Comparison of ENCODE assay signal across 30 mouse cellular contexts in the genomic region with DNA sequence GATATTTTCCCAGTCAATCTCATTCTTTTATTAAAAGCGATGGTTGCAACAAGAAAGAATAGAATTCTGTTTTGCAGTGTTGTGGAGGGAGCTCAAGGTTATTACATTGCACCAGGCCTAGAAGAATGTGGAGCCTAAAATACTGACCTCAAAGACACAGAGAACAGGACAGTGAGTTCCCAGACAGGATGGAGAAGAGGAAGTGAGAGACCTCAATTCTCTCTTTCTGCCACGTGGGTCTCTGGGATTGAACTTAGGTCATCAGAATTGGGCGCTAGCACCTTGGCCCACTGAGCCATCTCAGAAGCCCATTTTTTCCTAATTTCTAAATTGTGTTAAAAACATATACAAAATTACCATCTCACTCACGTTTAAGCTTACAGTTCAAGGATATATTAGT.
"Had no signal": no experiment of that assay in that cellular context is flagged by ENCODE, and none has a peak within 500 bp of the region (broad histone marks: within the 10 kb centered on the region; RNA-seq: fewer than 3 reads in every experiment).

No protein-coding gene starts in this region.

- H3K4me1 ChIP-seq: limb, embryonic 10.5 days; limb, embryonic 12.5 days; limb, embryonic 13.5 days; limb, embryonic 15.5 days; liver, embryonic 12.5 days; liver, embryonic 13.5 days; liver, embryonic 15.5 days; lung, embryonic 15.5 days; midbrain, embryonic 10.5 days; midbrain, embryonic 12.5 days; midbrain, embryonic 13.5 days; midbrain, embryonic 15.5 days; neural tube, embryonic 12.5 days had no signal

- DNase-seq: left cerebral cortex, postnatal 4 days; liver; liver, embryonic 13.5 days; liver, postnatal 0 days; lung, adult 18-20 months; lung, adult 2 months; lung, embryonic 14.5 days; lung, postnatal 10 days; lung, postnatal 14 days; lung, postnatal 36 days; lung, postnatal 4 days; midbrain, embryonic 14.5 days had no signal

- H3K36me3 ChIP-seq: limb, embryonic 10.5 days; liver, embryonic 12.5 days; liver, embryonic 13.5 days; liver, embryonic 15.5 days; lung, embryonic 15.5 days; midbrain, embryonic 10.5 days; midbrain, embryonic 12.5 days; midbrain, embryonic 15.5 days; neural tube, embryonic 12.5 days had no signal

- H3K4me2 ChIP-seq: limb, embryonic 12.5 days; limb, embryonic 13.5 days; limb, embryonic 15.5 days; liver, embryonic 11.5 days; liver, embryonic 12.5 days; liver, embryonic 13.5 days; liver, embryonic 15.5 days; lung, embryonic 14.5 days; lung, embryonic 15.5 days; midbrain, embryonic 11.5 days; midbrain, embryonic 12.5 days; midbrain, embryonic 13.5 days; midbrain, embryonic 15.5 days; neural tube, embryonic 12.5 days had no signal

- H3K9ac ChIP-seq: limb, embryonic 12.5 days; limb, embryonic 13.5 days; limb, embryonic 15.5 days; liver, embryonic 12.5 days; liver, embryonic 13.5 days; liver, embryonic 14.5 days; liver, embryonic 15.5 days; liver, postnatal 0 days; lung, embryonic 14.5 days; lung, embryonic 15.5 days; midbrain, embryonic 12.5 days; midbrain, embryonic 13.5 days; midbrain, embryonic 15.5 days; neural tube, embryonic 12.5 days had no signal

- H3K27ac ChIP-seq: limb, embryonic 10.5 days; limb, embryonic 12.5 days; limb, embryonic 13.5 days; limb, embryonic 15.5 days; liver, embryonic 12.5 days; liver, embryonic 13.5 days; liver, embryonic 14.5 days; liver, embryonic 15.5 days; lung, embryonic 15.5 days; macrophage; midbrain, embryonic 10.5 days; midbrain, embryonic 12.5 days; midbrain, embryonic 13.5 days; midbrain, embryonic 15.5 days; neural tube, embryonic 12.5 days had no signal

- H3K9me3 ChIP-seq: limb, embryonic 10.5 days; limb, embryonic 12.5 days; limb, embryonic 13.5 days; limb, embryonic 15.5 days; liver, embryonic 12.5 days; liver, embryonic 13.5 days; liver, embryonic 15.5 days; lung, embryonic 15.5 days; megakaryocyte, embryonic 14.5 days; midbrain, embryonic 10.5 days; midbrain, embryonic 12.5 days; midbrain, embryonic 13.5 days; midbrain, embryonic 15.5 days; neural tube, embryonic 12.5 days had no signal

- H3K27me3 ChIP-seq: limb, embryonic 12.5 days; limb, embryonic 13.5 days; limb, embryonic 15.5 days; liver, embryonic 12.5 days; liver, embryonic 15.5 days; lung, embryonic 15.5 days; midbrain, embryonic 12.5 days; midbrain, embryonic 13.5 days; midbrain, embryonic 15.5 days; neural tube, embryonic 12.5 days had no signal

- H3K4me3 ChIP-seq: limb, embryonic 10.5 days; limb, embryonic 12.5 days; limb, embryonic 13.5 days; limb, embryonic 15.5 days; liver, embryonic 12.5 days; liver, embryonic 13.5 days; liver, embryonic 15.5 days; lung, embryonic 15.5 days; megakaryocyte, embryonic 14.5 days; midbrain, embryonic 10.5 days; midbrain, embryonic 12.5 days; midbrain, embryonic 13.5 days; midbrain, embryonic 15.5 days; myocyte; neural tube, embryonic 12.5 days had no signal
